Mouse (Mus musculus) CH12.LX (cell line): Measurements from ENCODE around the gene Arhgef12. TPM values are rescaled to one million over a fixed set of nuclear protein-coding genes. Genes with fewer than 3 reads are reported as not detected.

Experiments
- DNase-seq: peaks from one replicate; pipeline ENCODE4 v3.0.0-alpha.2; 2013; ENCODE audit errors: extremely low read depth
- H3K27ac ChIP-seq: 2 replicates; pipeline ENCODE4 v1.5.1; 2012; ENCODE audit warnings: low read depth, mild to moderate bottlenecking, control low read depth, moderate library complexity; ENCODE audit not compliant: insufficient read depth
- H3K27me3 ChIP-seq: replicated peaks from 2 replicates; pipeline ENCODE3; 2012; ENCODE audit warnings: inconsistent platforms
- H3K36me3 ChIP-seq, 2 experiments: replicated peaks in 1 of 2; 2 replicates each; pipeline versions ENCODE3 to v1.6.1; 2012; ENCODE audit warnings: inconsistent platforms in 1 of 2, low read length in 1 of 2, mild to moderate bottlenecking in 1 of 2, mixed read lengths in 1 of 2, moderate library complexity in 1 of 2; ENCODE audit not compliant: control insufficient read depth in 1 of 2, insufficient read depth in 1 of 2
- H3K4me1 ChIP-seq, 2 experiments: 2 replicates each; pipeline ENCODE4 v1.6.1; 2012; ENCODE audit warnings: inconsistent platforms in 1 of 2, moderate library complexity in 1 of 2; ENCODE audit not compliant: insufficient read depth in 2 of 2, control insufficient read depth in 1 of 2
- H3K4me2 ChIP-seq: 2 replicates; pipeline ENCODE4 v1.6.1; 2012; ENCODE audit warnings: low read depth, mild to moderate bottlenecking, control low read depth; ENCODE audit not compliant: poor library complexity, insufficient read depth, severe bottlenecking
- H3K4me3 ChIP-seq, 3 experiments: fragments of 150-350 bp in 1 of 3; sonication (generic) in 1 of 3; replicated peaks in 1 of 3; 2 replicates each; pipeline versions ENCODE3 to v1.5.1; 2011 to 2012; ENCODE audit warnings: low read depth in 2 of 3, low read length in 2 of 3, mild to moderate bottlenecking in 2 of 3, moderate library complexity in 2 of 3, control low read depth in 1 of 3, improper control_type of control experiment in 1 of 3, inconsistent platforms in 1 of 3, mixed read lengths in 1 of 3; ENCODE audit not compliant: poor library complexity in 1 of 3
- H3K79me2 ChIP-seq: replicated peaks from 2 replicates; pipeline ENCODE4 v1.6.1; 2012; ENCODE audit warnings: mild to moderate bottlenecking, moderate library complexity; ENCODE audit not compliant: control insufficient read depth, poor library complexity, insufficient read depth, severe bottlenecking; ENCODE audit errors: extremely low read depth
- H3K9ac ChIP-seq: 2 replicates; pipeline ENCODE4 v1.6.1; 2012; ENCODE audit warnings: low read depth, mild to moderate bottlenecking, control low read depth, moderate library complexity; ENCODE audit not compliant: insufficient read depth
- H3K9me3 ChIP-seq: replicated peaks from 2 replicates; pipeline ENCODE3; 2012; ENCODE audit warnings: low read length, inconsistent platforms, mixed read lengths
- CHD1 ChIP-seq: IDR thresholded peaks from 2 replicates; pipeline ENCODE4 v1.6.1; 2012; ENCODE audit warnings: low read depth, low read length, improper control_type of control experiment, inconsistent platforms
- JUN ChIP-seq: IDR thresholded peaks from 2 replicates; pipeline ENCODE4 v1.6.1; 2011; ENCODE audit warnings: low read depth, mild to moderate bottlenecking, low read length, improper control_type of control experiment, moderate library complexity; ENCODE audit not compliant: insufficient read depth
- JUND ChIP-seq: conservative IDR thresholded peaks from 2 replicates; pipeline ENCODE4 v1.6.1; 2011; ENCODE audit warnings: low read depth, low read length, improper control_type of control experiment
- MEF2A ChIP-seq: IDR thresholded peaks from 2 replicates; pipeline ENCODE4 v1.6.1; 2014; ENCODE audit warnings: low read depth, mild to moderate bottlenecking, inconsistent platforms, low read length, improper control_type of control experiment, borderline replicate concordance
- MXI1 ChIP-seq: IDR thresholded peaks from 2 replicates; pipeline ENCODE4 v1.6.1; 2011; ENCODE audit warnings: mild to moderate bottlenecking, low read depth, low read length, improper control_type of control experiment
- MYC ChIP-seq: IDR thresholded peaks from 2 replicates; pipeline ENCODE4 v1.6.1; 2011; ENCODE audit warnings: low read depth, mild to moderate bottlenecking, improper control_type of control experiment, low read length
- NRF1 ChIP-seq: IDR thresholded peaks from 2 replicates; pipeline ENCODE4 v1.6.1; 2014; ENCODE audit warnings: low read depth, mild to moderate bottlenecking, inconsistent platforms, low read length, improper control_type of control experiment, moderate library complexity
- PAX5 ChIP-seq: IDR thresholded peaks from 2 replicates; pipeline ENCODE4 v1.6.1; 2012; ENCODE audit warnings: low read length, inconsistent platforms, mixed read lengths
- RAD21 ChIP-seq: IDR thresholded peaks from 2 replicates; pipeline ENCODE4 v1.6.1; 2011; ENCODE audit warnings: low read depth, mild to moderate bottlenecking, low read length, improper control_type of control experiment, moderate library complexity
- RCOR1 ChIP-seq: conservative IDR thresholded peaks from 2 replicates; pipeline ENCODE4 v1.6.1; 2012; ENCODE audit warnings: low read depth, mild to moderate bottlenecking, inconsistent platforms, low read length, improper control_type of control experiment
- SMC3 ChIP-seq: IDR thresholded peaks from 2 replicates; pipeline ENCODE4 v1.6.1; 2011; ENCODE audit warnings: low read depth, low read length, improper control_type of control experiment
- UBTF ChIP-seq: IDR thresholded peaks from 2 replicates; pipeline ENCODE4 v1.6.1; 2012; ENCODE audit warnings: low read depth, mild to moderate bottlenecking, inconsistent platforms, low read length, improper control_type of control experiment, moderate library complexity
- USF1 ChIP-seq: IDR thresholded peaks from 2 replicates; pipeline ENCODE4 v1.6.1; 2014; ENCODE audit warnings: low read depth, mild to moderate bottlenecking, inconsistent platforms, low read length, improper control_type of control experiment
- USF2 ChIP-seq: conservative IDR thresholded peaks from 2 replicates; pipeline ENCODE4 v1.6.1; 2011; ENCODE audit warnings: low read depth, low read length, improper control_type of control experiment
- ZC3H11A ChIP-seq: IDR thresholded peaks from 2 replicates; pipeline ENCODE4 v1.6.1; 2012; ENCODE audit warnings: low read depth, mild to moderate bottlenecking, inconsistent platforms, low read length, improper control_type of control experiment
- ZKSCAN1 ChIP-seq: IDR thresholded peaks from 2 replicates; pipeline ENCODE4 v1.6.1; 2012; ENCODE audit warnings: low read depth, inconsistent platforms, low read length, improper control_type of control experiment, borderline replicate concordance
- ZMIZ1 ChIP-seq: IDR thresholded peaks from 2 replicates; pipeline ENCODE4 v1.6.1; 2012; ENCODE audit warnings: low read depth, mild to moderate bottlenecking, inconsistent platforms, low read length, improper control_type of control experiment
- ZNF384 ChIP-seq: IDR thresholded peaks from 2 replicates; pipeline ENCODE4 v1.6.1; 2012; ENCODE audit warnings: low read depth, low read length, improper control_type of control experiment, inconsistent platforms
- dilution Hi-C: fragments of 300-500 bp; cut with MboI; formaldehyde crosslinking; loops from 2 replicates; pipeline ENCODE4 v1.14.3; 2020; ENCODE audit warnings: low sequenced_read_pairs; ENCODE audit not compliant: extremely low pct_unique_long_range_greater_than_20kb, extremely low pct_ligation_motif_present
- in situ Hi-C: fragments of 300-500 bp; cut with MboI; formaldehyde crosslinking; loops from 3 replicates; pipeline ENCODE4 v1.14.3; 2019; ENCODE audit warnings: low sequenced_read_pairs, low pct_ligation_motif_present, low pct_unique_long_range_greater_than_20kb, mixed read lengths
- polyA plus RNA-seq: library from polyadenylated mRNA; unstranded; fragments of >175 nt; gene quantifications from 2 replicates; pipeline ENCODE4 v1.2.1, GENCODE M21; 2012; ENCODE audit warnings: low read depth; ENCODE audit not compliant: insufficient read length
- total RNA-seq, 2 experiments: library from RNA; depleted of rRNA; stranded (reverse); fragments of 300-350 nt in 1 of 2; fragments of >200 nt in 1 of 2; gene quantifications; 2 replicates each; pipeline ENCODE4 v1.2.3; 2012 to 2014

The Arhgef12 gene
- total and polyA plus RNA-seq, 3 experiments = 4.9 to 9.4 (median 8.7) TPM

DNA sequence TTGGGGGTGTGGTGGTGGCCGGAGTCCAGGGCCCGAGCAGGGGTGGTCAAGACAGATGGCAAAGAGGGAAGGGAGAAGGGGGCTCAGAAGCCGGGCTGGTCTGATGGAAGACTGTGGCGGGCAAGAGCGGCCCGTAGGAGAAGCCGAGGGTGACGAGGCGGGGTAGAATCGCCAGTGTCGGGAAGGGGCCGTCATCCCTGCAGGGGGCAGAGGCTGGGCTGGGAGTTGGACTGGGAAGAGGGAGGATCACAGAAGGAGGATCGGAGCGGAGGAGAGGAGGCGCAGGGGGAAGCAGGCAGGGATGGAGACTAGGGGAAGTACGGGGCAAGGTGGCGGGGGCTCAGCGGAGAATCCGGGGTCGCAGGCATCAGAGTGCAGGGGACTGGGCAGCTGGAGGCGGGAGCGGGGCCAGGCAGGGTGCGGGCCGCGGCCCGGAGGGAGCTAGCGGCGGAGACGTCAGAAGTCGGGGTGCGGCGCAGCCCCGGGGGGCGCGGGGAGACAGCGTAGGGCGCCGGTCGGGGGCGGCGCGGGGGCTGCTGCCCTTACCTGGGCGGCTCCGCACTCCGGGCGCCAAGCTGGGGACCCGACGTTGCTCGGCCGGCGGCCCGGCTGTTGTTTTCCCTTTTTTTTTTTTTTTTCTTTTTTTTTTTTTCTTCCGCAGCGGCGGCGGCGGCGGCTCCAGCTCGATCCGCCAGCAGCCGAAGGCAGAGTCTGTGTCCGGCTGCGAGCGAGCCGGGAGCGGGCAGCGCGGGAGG, 163.1 kb downstream of the Arhgef12 start, which contains the start of gene Grik4:
Grik4 (minus strand) TSS at position 713 of the 755 bp plus-strand sequence.
- DNase-seq = no peak
- dilution Hi-C loops = no loop called here
- in situ Hi-C loops = loop anchor here (10.0 to 25.0 kb wide), 3 partner anchors 249 to 607 kb away; no protein-coding TSS in a partner anchor
- peak within 1 kb of the TSS; percentile 85 for H3K4me2 ChIP-seq
- H3K27me3 ChIP-seq = peaks cover 86% of the 10 kb centered on the region
- peaks cover 0 to 9% of the 10 kb centered on the region in 2 experiments; a peak in 2 of 4 replicates for H3K4me1 ChIP-seq
- no peaks in the 10 kb centered on the region for H3K79me2 ChIP-seq
- H3K9ac ChIP-seq = peak within 1 kb of the TSS; percentile 45
- H3K9me3 ChIP-seq = no peaks in the 10 kb centered on the region
- no peaks in the 10 kb centered on the region for H3K36me3 ChIP-seq
- no peak within 1 kb of the TSS for H3K27ac ChIP-seq
- H3K4me3 ChIP-seq = peak within 1 kb of the TSS in 2 of 3 experiments; percentile 31 to 38
- TF ChIP-seq UBTF = no peak
- 0 out of 2 replicates have a peak, but pooled peaks have one; percentile 14 for TF ChIP-seq ZNF384
- no peak for TF ChIP-seq CHD1
- TF ChIP-seq RCOR1 = no peak
- TF ChIP-seq USF2 = no peak
- TF ChIP-seq MEF2A = no peak
- TF ChIP-seq MXI1 = no peak
- 0 out of 2 replicates have a peak, but pooled peaks have one; percentile 13 for TF ChIP-seq SMC3
- no peak for TF ChIP-seq ZKSCAN1
- no peak for TF ChIP-seq NRF1
- no peak for TF ChIP-seq ZMIZ1
- no peak for TF ChIP-seq RAD21
- no peak for TF ChIP-seq JUND
- TF ChIP-seq USF1 = no peak
- TF ChIP-seq MYC = no peak
- no peak for TF ChIP-seq JUN

DNA sequence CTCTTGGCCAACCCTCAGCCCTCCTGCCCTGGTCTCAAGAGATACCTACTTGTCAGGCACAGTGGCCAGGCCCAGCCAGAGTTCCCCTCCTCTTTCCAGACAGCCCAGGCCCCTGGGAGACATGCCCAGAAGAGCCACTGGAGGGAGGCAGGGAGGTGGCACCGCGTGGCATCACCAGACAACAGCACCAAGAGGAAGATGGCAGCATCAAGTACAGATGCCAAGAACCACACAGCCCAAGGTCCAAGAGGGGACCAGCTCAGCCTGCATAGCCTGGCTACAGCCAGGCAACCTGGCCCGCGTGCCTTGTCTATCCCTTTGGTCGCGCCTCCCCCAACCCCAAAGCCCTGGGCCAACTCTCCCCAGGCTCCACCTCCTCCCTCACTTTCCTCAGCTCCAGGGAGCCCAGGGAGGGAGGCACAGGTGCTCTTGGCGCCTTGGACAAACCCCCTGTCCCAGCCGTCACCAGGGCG, 163.9 kb downstream of the Arhgef12 start:
- TF ChIP-seq ZC3H11A = no peak
- TF ChIP-seq JUN = no peak
- no peak for TF ChIP-seq MEF2A
- TF ChIP-seq ZNF384 = no peak
- no peak for TF ChIP-seq PAX5

More for the DNA sequence above, 163.9 kb downstream of the Arhgef12 start:
- Histone ChIP-seq H3K79me2 (no peaks in the 10 kb centered on the region), H3K4me3 (no peak overlapping the region), H3K4me1 (peaks cover 0 to 9% of the 10 kb centered on the region in 2 experiments; a peak in 2 of 4 replicates), H3K27ac (no peak overlapping the region), H3K27me3 (peaks cover 86% of the 10 kb centered on the region), H3K36me3 (no peaks in the 10 kb centered on the region), H3K9me3 (no peaks in the 10 kb centered on the region), H3K4me2 (no peak overlapping the region), H3K9ac (no peak overlapping the region)
- no peak for DNase-seq
- in situ Hi-C loops (loop anchor here (10.0 to 25.0 kb wide), 3 partner anchors 248 to 606 kb away; no protein-coding TSS in a partner anchor), dilution Hi-C loops (no loop called here)
